Mouse (Mus musculus): Measurements from ENCODE around the gene Fbln2. TPM values are rescaled to one million over a fixed set of nuclear protein-coding genes. Genes with fewer than 3 reads are reported as not detected.

Gene Fbln2
- total and polyA plus RNA-seq, 2 experiments from 2014 or later: 19.6 to 41.1 TPM

- DNase-seq: no peak
- TF ChIP-seq CTCF (IDR thresholded peaks at IDR 0.05; ENCODE audit: low read depth): no peak
- H3K27me3 ChIP-seq (ENCODE audit: insufficient read depth, low read length): no peaks in the 10 kb centered on the region; the same call in 1 of the 2 replicates
- no peaks in the 10 kb centered on the region for H3K4me1 ChIP-seq (ENCODE audit: insufficient read depth)
- no peak overlapping the region for H3K27ac ChIP-seq (ENCODE audit: low read depth, low read length)
- H3K36me3 ChIP-seq (ENCODE audit: insufficient read depth): no peaks in the 10 kb centered on the region
- no peak overlapping the region for H3K4me3 ChIP-seq (ENCODE audit: low read depth, low read length)
- no peaks in the 10 kb centered on the region for H3K9me3 ChIP-seq (ENCODE audit: low read length)
- ATAC-seq: no peak
- H3K4me2 ChIP-seq (ENCODE audit: low read depth): no peak overlapping the region
- H3K9ac ChIP-seq: no peak overlapping the region
- 61% methylated on average over 12 of the region's 12 CpGs for WGBS
Measured at GRCm38 (mm10) chr6:91265616-91266015, 53.4 kb downstream of the Fbln2 start.

GRCm38 (mm10) chr6:91266647-91267046 lies 54.4 kb downstream of the Fbln2 start:
- Histone ChIP-seq H3K27ac (ENCODE audit: low read depth, low read length) (no peak overlapping the region), H3K9me3 (ENCODE audit: low read length) (no peaks in the 10 kb centered on the region), H3K4me1 (ENCODE audit: insufficient read depth) (no peaks in the 10 kb centered on the region), H3K36me3 (ENCODE audit: insufficient read depth) (no peaks in the 10 kb centered on the region), H3K4me3 (ENCODE audit: low read depth, low read length) (no peak overlapping the region), H3K4me2 (ENCODE audit: low read depth) (no peak overlapping the region), H3K27me3 (ENCODE audit: insufficient read depth, low read length) (no peaks in the 10 kb centered on the region; the same call in 1 of the 2 replicates), H3K9ac (no peak overlapping the region)
- peak; percentile 58 for DNase-seq
- 50% methylated on average over 1 of the region's 1 CpGs for WGBS
- ATAC-seq: peak; percentile 12; the same call in 1 of the 2 replicates
- TF ChIP-seq CTCF (IDR thresholded peaks at IDR 0.05; ENCODE audit: low read depth): no peak

GRCm38 (mm10) chr6:91268318-91268717 lies 56.1 kb downstream of the Fbln2 start:
- no peaks in the 10 kb centered on the region for H3K36me3 ChIP-seq (ENCODE audit: insufficient read depth)
- no peak overlapping the region for H3K4me3 ChIP-seq (ENCODE audit: low read depth, low read length)
- H3K4me2 ChIP-seq (ENCODE audit: low read depth): no peak overlapping the region
- ATAC-seq (no peak), DNase-seq (no peak)
- H3K27me3 ChIP-seq (ENCODE audit: insufficient read depth, low read length): no peaks in the 10 kb centered on the region; the same call in 1 of the 2 replicates
- H3K9ac ChIP-seq: no peak overlapping the region
- WGBS: 42% methylated on average over 9 of the region's 9 CpGs
- no peak for TF ChIP-seq CTCF (IDR thresholded peaks at IDR 0.05; ENCODE audit: low read depth)
- H3K9me3 ChIP-seq (ENCODE audit: low read length): no peaks in the 10 kb centered on the region
- no peaks in the 10 kb centered on the region for H3K4me1 ChIP-seq (ENCODE audit: insufficient read depth)
- H3K27ac ChIP-seq (ENCODE audit: low read depth, low read length): no peak overlapping the region

GRCm38 (mm10) chr6:91277549-91277948 lies 65.3 kb downstream of the Fbln2 start:
- no peak overlapping the region for H3K4me2 ChIP-seq (ENCODE audit: low read depth)
- H3K9me3 ChIP-seq (ENCODE audit: low read length): no peaks in the 10 kb centered on the region
- no peaks in the 10 kb centered on the region for H3K36me3 ChIP-seq (ENCODE audit: insufficient read depth)
- DNase-seq (peak; percentile 87), ATAC-seq (peak; percentile 37)
- H3K9ac ChIP-seq: no peak overlapping the region
- no peak overlapping the region for H3K4me3 ChIP-seq (ENCODE audit: low read depth, low read length)
- no peaks in the 10 kb centered on the region for H3K4me1 ChIP-seq (ENCODE audit: insufficient read depth)
- H3K27me3 ChIP-seq (ENCODE audit: insufficient read depth, low read length): no peaks in the 10 kb centered on the region
- TF ChIP-seq CTCF (IDR thresholded peaks at IDR 0.05; ENCODE audit: low read depth): peak; percentile 94
- 2% methylated on average over 7 of the region's 7 CpGs for WGBS
- H3K27ac ChIP-seq (ENCODE audit: low read depth, low read length): 0 out of 2 replicates have a peak overlapping the region, but pooled peaks have one; percentile 67

GRCm38 (mm10) chr6:91278302-91278701 lies 66.0 kb downstream of the Fbln2 start:
- Histone ChIP-seq H3K9ac (no peak overlapping the region), H3K4me1 (ENCODE audit: insufficient read depth) (no peaks in the 10 kb centered on the region), H3K27me3 (ENCODE audit: insufficient read depth, low read length) (no peaks in the 10 kb centered on the region), H3K27ac (ENCODE audit: low read depth, low read length) (0 out of 2 replicates have a peak overlapping the region, but pooled peaks have one; percentile 67), H3K4me2 (ENCODE audit: low read depth) (no peak overlapping the region), H3K36me3 (ENCODE audit: insufficient read depth) (no peaks in the 10 kb centered on the region), H3K4me3 (ENCODE audit: low read depth, low read length) (no peak overlapping the region), H3K9me3 (ENCODE audit: low read length) (no peaks in the 10 kb centered on the region)
- DNase-seq (no peak), ATAC-seq (no peak)
- TF ChIP-seq CTCF (IDR thresholded peaks at IDR 0.05; ENCODE audit: low read depth): no peak
- WGBS: 28% methylated on average over 1 of the region's 1 CpGs

GRCm38 (mm10) chr6:91279477-91279876 lies 67.2 kb downstream of the Fbln2 start:
- no peak for ATAC-seq
- Histone ChIP-seq H3K9ac (no peak overlapping the region), H3K27ac (ENCODE audit: low read depth, low read length) (no peak overlapping the region)

GRCm38 (mm10) chr6:91281206-91281605 lies 69.0 kb downstream of the Fbln2 start:
- peak; percentile 57 for ATAC-seq
- Histone ChIP-seq H3K9me3 (ENCODE audit: low read length) (no peaks in the 10 kb centered on the region), H3K27ac (ENCODE audit: low read depth, low read length) (no peak overlapping the region), H3K27me3 (ENCODE audit: insufficient read depth, low read length) (no peaks in the 10 kb centered on the region), H3K4me3 (ENCODE audit: low read depth, low read length) (no peak overlapping the region), H3K4me1 (ENCODE audit: insufficient read depth) (peaks cover 22% of the 10 kb centered on the region), H3K36me3 (ENCODE audit: insufficient read depth) (no peaks in the 10 kb centered on the region), H3K4me2 (ENCODE audit: low read depth) (no peak overlapping the region), H3K9ac (no peak overlapping the region)
- 2% methylated on average over 6 of the region's 6 CpGs for WGBS
- peak; percentile 95 for DNase-seq
- peak; percentile 100 for TF ChIP-seq CTCF (IDR thresholded peaks at IDR 0.05; ENCODE audit: low read depth)

More at GRCm38 (mm10) chr6:91279477-91279876, 67.2 kb downstream of the Fbln2 start:
- Histone ChIP-seq H3K27me3 (ENCODE audit: insufficient read depth, low read length) (no peaks in the 10 kb centered on the region), H3K9me3 (ENCODE audit: low read length) (no peaks in the 10 kb centered on the region), H3K36me3 (ENCODE audit: insufficient read depth) (no peaks in the 10 kb centered on the region), H3K4me2 (ENCODE audit: low read depth) (no peak overlapping the region), H3K4me3 (ENCODE audit: low read depth, low read length) (no peak overlapping the region), H3K4me1 (ENCODE audit: insufficient read depth) (peaks cover 5% of the 10 kb centered on the region)
- 38% methylated on average over 4 of the region's 4 CpGs for WGBS
- no peak for TF ChIP-seq CTCF (IDR thresholded peaks at IDR 0.05; ENCODE audit: low read depth)
- DNase-seq: no peak
